Mouse (Mus musculus) myocyte (in vitro differentiated cells): ENCODE data around the gene Dolk.

Experiments
- CEBPB ChIP-seq: IDR thresholded peaks from 2 replicates; pipeline ENCODE4 v1.6.1; 2011; ENCODE audit warnings: mild to moderate bottlenecking, moderate library complexity; ENCODE audit not compliant: poor library complexity, insufficient read depth, severe bottlenecking
- E2F4 ChIP-seq: IDR thresholded peaks from one replicate; pipeline ENCODE4 v1.6.1; 2011; ENCODE audit warnings: mild to moderate bottlenecking, control low read depth, moderate library complexity; ENCODE audit not compliant: insufficient read depth
- MAX ChIP-seq: IDR thresholded peaks from one replicate; pipeline ENCODE4 v1.6.1; 2011; ENCODE audit warnings: low read depth, mild to moderate bottlenecking, control low read depth
- MYOD1 ChIP-seq, 3 experiments: IDR thresholded peaks; one replicate each; pipeline ENCODE4 v1.6.1; 2011; ENCODE audit warnings: control low read depth in 2 of 3, low read depth in 2 of 3, mild to moderate bottlenecking in 2 of 3, moderate library complexity in 1 of 3; ENCODE audit not compliant: insufficient read length in 2 of 3, control insufficient read depth in 1 of 3
- MYOG ChIP-seq, 3 experiments: IDR thresholded peaks; one replicate each; pipeline ENCODE4 v1.6.1; 2011; ENCODE audit warnings: control low read depth in 2 of 3, low read depth in 2 of 3, mild to moderate bottlenecking in 2 of 3; ENCODE audit not compliant: insufficient read length in 2 of 3, control insufficient read depth in 1 of 3, insufficient read depth in 1 of 3
- POLR2A ChIP-seq: IDR thresholded peaks from one replicate; pipeline ENCODE4 v1.6.1; 2011; ENCODE audit warnings: low read depth, mild to moderate bottlenecking, control low read depth, moderate library complexity; ENCODE audit not compliant: insufficient read length
- POLR2AphosphoS2 ChIP-seq: IDR thresholded peaks from one replicate; pipeline ENCODE4 v1.6.1; 2011; ENCODE audit warnings: low read depth, control low read depth; ENCODE audit not compliant: insufficient read length
- TCF12 ChIP-seq: IDR thresholded peaks from one replicate; pipeline ENCODE4 v1.6.1; 2011; ENCODE audit warnings: mild to moderate bottlenecking, control low read depth; ENCODE audit not compliant: poor library complexity, insufficient read depth, severe bottlenecking
- USF1 ChIP-seq: IDR thresholded peaks from one replicate; pipeline ENCODE4 v1.6.1; 2011; ENCODE audit warnings: low read depth, mild to moderate bottlenecking, control low read depth, moderate library complexity

DNA sequence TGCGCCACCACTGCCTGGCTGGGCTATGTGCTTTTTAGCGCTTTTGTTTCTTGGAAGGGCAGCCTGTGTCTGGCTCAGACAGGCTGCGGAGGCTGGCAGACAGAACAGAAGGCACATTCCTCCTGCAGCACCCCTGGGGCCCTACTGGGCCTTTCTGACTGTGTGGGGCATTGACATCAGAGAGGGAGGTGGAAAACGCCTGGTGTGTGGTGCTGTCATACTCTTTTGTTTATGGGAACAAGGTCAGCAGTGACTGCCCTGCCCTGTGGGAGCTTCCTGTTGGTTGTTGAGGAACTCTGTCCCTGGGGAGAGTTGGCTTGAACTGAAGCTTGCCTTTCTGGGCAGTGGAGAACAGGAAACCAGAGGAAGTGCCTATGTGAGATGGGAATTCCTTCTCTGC, 43.6 kb downstream of the Dolk start:
- no peak for TF ChIP-seq MYOG (IDR thresholded peaks at IDR 0.05; ENCODE audit: control insufficient read depth in 1 of 3, insufficient read depth in 1 of 3, insufficient read length in 2 of 3, low read depth in 2 of 3)
- no peak for TF ChIP-seq POLR2AphosphoS2
- TF ChIP-seq POLR2A: no peak
- TF ChIP-seq MYOD1 (IDR thresholded peaks at IDR 0.05; ENCODE audit: control insufficient read depth in 1 of 3, insufficient read length in 2 of 3, low read depth in 2 of 3): no peak
- TF ChIP-seq USF1: no peak
- no peak for TF ChIP-seq MAX
- no peak for TF ChIP-seq TCF12
- TF ChIP-seq E2F4: no peak
- no peak for TF ChIP-seq CEBPB
